Mouse (Mus musculus): ENCODE measurements around the gene Krtap19-9b.

Krtap19-9b gene

DNA sequence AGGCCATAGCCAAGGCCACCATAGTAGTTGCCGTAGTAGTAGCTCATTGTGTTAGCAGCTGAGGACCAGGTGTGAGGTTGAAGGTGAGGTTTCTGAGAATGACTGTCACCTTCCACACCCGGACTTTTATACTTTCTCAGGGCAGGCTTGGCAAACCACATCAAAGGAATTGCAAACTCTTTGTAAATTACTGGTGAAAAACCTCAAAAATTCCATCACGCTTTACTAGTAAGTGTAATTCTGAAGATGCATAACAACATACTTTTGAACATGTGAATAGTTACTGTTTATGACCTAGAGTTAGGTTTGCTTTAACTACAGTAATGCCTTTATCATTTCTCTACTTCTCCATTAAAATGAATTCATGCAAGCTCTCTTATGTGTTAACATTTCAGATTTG is at the start of gene Krtap19-9b:
Gene Krtap19-9b (minus strand): TSS at position 101 of the 400 bp plus-strand sequence.
- in situ Hi-C loops (cut with MseI, MboI) = no loop called here

GRCm38 (mm10) chr16:88962773-88963172 is 30.7 kb upstream of the Krtap19-9b start, which contains the start of gene Krtap16-3:
Gene Krtap16-3 (minus strand): TSS chr16:88962873.
- in situ Hi-C loops (cut with MseI, MboI) = no loop called here

- in situ Hi-C loops (cut with MseI, MboI) = no loop called here
Measured at GRCm38 (mm10) chr16:88941106-88941505, 9.0 kb upstream of the Krtap19-9b start.

DNA sequence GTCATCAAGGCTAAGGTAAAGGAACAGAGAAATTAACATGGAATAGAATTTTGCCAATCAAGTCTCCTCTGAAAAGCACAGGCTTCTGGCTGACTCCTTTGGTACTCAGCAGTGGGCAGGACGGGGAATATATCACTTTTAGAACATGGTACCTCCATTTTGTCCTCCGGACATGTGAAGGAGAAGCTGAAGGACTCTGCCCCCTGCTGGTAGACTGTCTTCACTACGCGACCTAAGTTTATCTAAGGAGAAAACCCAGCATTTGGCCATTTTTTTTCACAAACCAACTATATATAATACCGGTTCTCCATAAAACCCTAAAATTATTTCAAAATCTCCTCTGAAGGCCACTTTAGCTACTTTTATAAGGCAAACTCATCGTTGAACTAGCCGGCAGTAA is 6.2 kb upstream of the Krtap19-9b start:
- in situ Hi-C loops (cut with MseI, MboI) = no loop called here

DNA sequence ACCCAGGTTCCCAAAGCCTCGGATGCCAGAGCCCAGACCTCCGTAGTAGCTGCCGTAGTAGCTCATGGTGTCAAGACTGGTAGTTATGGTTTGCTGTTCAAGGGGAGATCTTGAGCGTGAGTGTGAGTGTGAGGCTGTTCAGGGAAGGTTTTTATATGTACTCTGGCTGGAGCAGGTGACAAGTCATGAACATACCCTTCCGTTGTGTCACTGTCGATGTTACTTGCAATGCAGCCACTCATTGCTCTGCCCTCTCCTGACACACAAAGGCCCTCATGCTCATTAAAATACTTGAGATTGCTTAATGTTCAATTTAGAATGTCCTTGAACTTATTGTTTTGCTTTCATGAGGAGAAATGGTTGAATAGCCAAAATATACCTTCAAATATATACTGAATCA is 35.7 kb downstream of the Krtap19-9b start, which contains the start of gene Krtap19-5:
Gene Krtap19-5 (minus strand): TSS at position 101 of the 400 bp plus-strand sequence.
- in situ Hi-C loops (cut with MseI, MboI) = no loop called here

DNA sequence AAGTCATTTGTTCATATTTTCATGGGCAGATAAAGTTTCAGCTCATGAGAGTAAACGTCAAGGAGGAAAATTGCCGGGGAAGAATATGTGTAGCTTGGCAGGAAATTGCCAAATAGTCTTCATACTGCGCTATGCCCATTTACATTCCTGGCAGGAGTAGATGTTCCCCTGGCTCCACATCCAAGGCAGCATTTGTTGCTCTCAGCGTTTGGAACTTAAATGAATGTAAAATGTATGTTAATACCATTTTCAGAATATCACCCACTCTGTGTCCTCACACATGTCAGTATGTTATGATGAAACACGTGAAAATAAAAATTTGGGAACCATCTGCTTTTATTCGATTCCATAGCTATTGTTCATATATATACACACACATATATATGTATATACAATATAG is 45.2 kb downstream of the Krtap19-9b start:
- in situ Hi-C loops (cut with MseI, MboI) = no loop called here

- in situ Hi-C loops (cut with MseI, MboI) = no loop called here
Measured at GRCm38 (mm10) chr16:88884989-88885388, 47.1 kb downstream of the Krtap19-9b start, which contains the start of gene Krtap19-4. Gene Krtap19-4 (minus strand): TSS chr16:88885089.
